Mouse (Mus musculus): Measurements from ENCODE around the gene Pygo1. TPM values are rescaled to one million over a fixed set of nuclear protein-coding genes. Genes with fewer than 3 reads are reported as not detected.

The Pygo1 gene
- polyA plus RNA-seq, 1 experiment from 2014 or later: 13.0 TPM

Other genes starting within 250 kb of the Pygo1 start
- 1.2 and 1.5 TPM in 2 replicates for gene Prtg, start 118.8 kb upstream of the Pygo1 start, polyA plus RNA-seq (2016; fragmentation: Nextera tagmentation; extraction: Ambion mirVana)
- 2.0 and 2.2 TPM in 2 replicates for gene Dyx1c1, start 33.1 kb downstream of the Pygo1 start, polyA plus RNA-seq (2016; fragmentation: Nextera tagmentation; extraction: Ambion mirVana)
- not detected in 2 replicates for gene Gm44503, start 33.2 kb downstream of the Pygo1 start, polyA plus RNA-seq (2016; fragmentation: Nextera tagmentation; extraction: Ambion mirVana)
- 21.6 and 25.9 TPM in 2 replicates for gene Ccpg1os, start 59.7 kb downstream of the Pygo1 start, polyA plus RNA-seq (2016; fragmentation: Nextera tagmentation; extraction: Ambion mirVana)
- gene Ccpg1, start 59.8 kb downstream of the Pygo1 start, polyA plus RNA-seq (2016; fragmentation: Nextera tagmentation; extraction: Ambion mirVana): 33.3 and 35.5 TPM in 2 replicates
- 9.4 and 13.1 TPM in 2 replicates for gene Pigb, start 114.7 kb downstream of the Pygo1 start, polyA plus RNA-seq (2016; fragmentation: Nextera tagmentation; extraction: Ambion mirVana)
- gene Rab27a, start 119.2 kb downstream of the Pygo1 start, polyA plus RNA-seq (2016; fragmentation: Nextera tagmentation; extraction: Ambion mirVana): 1.2 and 1.3 TPM in 2 replicates
- not detected in 2 replicates for gene Khdc3, start 176.2 kb downstream of the Pygo1 start, polyA plus RNA-seq (2016; fragmentation: Nextera tagmentation; extraction: Ambion mirVana)
- not detected in 2 replicates for gene Gm20509, start 176.8 kb downstream of the Pygo1 start, polyA plus RNA-seq (2016; fragmentation: Nextera tagmentation; extraction: Ambion mirVana)
- gene Rsl24d1, start 187.8 kb downstream of the Pygo1 start, polyA plus RNA-seq (2016; fragmentation: Nextera tagmentation; extraction: Ambion mirVana): 116 TPM in 2 replicates